Mouse (Mus musculus) heart, adult 2 months (tissue): ENCODE data around the gene Resf1. TPM values are rescaled to one million over a fixed set of nuclear protein-coding genes. Genes with fewer than 3 reads are reported as not detected.

Experiments used
- DNase-seq, 2 experiments: peaks; one replicate each; pipeline ENCODE4 v3.0.0; 2021
- H3K27ac ChIP-seq: fragments of 200-600 bp; 2 replicates; pipeline ENCODE4 v1.8.1; 2022
- H3K27me3 ChIP-seq: fragments of 200-500 bp; 2 replicates; pipeline ENCODE4 v1.6.1; 2012; ENCODE audit warnings: mild to moderate bottlenecking, low read length, inconsistent platforms, mixed read lengths; ENCODE audit not compliant: control insufficient read depth, insufficient read depth
- H3K36me3 ChIP-seq: fragments of 200-500 bp; 2 replicates; pipeline ENCODE4 v1.6.1; 2012; ENCODE audit warnings: low read length, inconsistent platforms; ENCODE audit not compliant: control insufficient read depth, insufficient read depth
- H3K4me1 ChIP-seq: fragments of 200-500 bp; 2 replicates; pipeline ENCODE4 v1.6.1; 2011; ENCODE audit warnings: low read length; ENCODE audit not compliant: control insufficient read depth, insufficient read depth
- H3K4me3 ChIP-seq: fragments of 200-600 bp; 2 replicates; pipeline ENCODE4 v1.8.1; 2022
- H3K79me2 ChIP-seq: fragments of 200-500 bp; replicated peaks from 2 replicates; pipeline ENCODE4 v1.6.1; 2012; ENCODE audit warnings: mild to moderate bottlenecking, inconsistent platforms, low read length, moderate library complexity, mixed read lengths; ENCODE audit not compliant: control insufficient read depth, insufficient read depth
- H3K9ac ChIP-seq: fragments of 200-500 bp; 2 replicates; pipeline ENCODE4 v1.6.1; 2012; ENCODE audit warnings: low read depth, mild to moderate bottlenecking, control low read depth, inconsistent platforms, low read length, mixed read lengths
- CTCF ChIP-seq: fragments of 200-600 bp; IDR thresholded peaks from 2 replicates; pipeline ENCODE4 v1.8.1; 2022; ENCODE audit warnings: antibody characterized with exemption, mild to moderate bottlenecking, moderate library complexity
- EP300 ChIP-seq: fragments of 200-500 bp; IDR thresholded peaks from 2 replicates; pipeline ENCODE4 v1.6.1; 2011; ENCODE audit warnings: low read depth, low read length, control low read depth; ENCODE audit not compliant: insufficient read depth
- POLR2A ChIP-seq: fragments of 200-500 bp; IDR thresholded peaks from 2 replicates; pipeline ENCODE4 v1.6.1; 2011; ENCODE audit warnings: mild to moderate bottlenecking, low read depth, low read length, control low read depth; ENCODE audit not compliant: insufficient read depth
- WGBS: fragments of 180-500 bp; shearing (Covaris S2); methylation state at CpG from one replicate; pipeline ENCODE4 v1.1.7; 2018; 5-methylcytosine and 5-hydroxymethylcytosine counted together
- intact Hi-C: fragments of 180-260 bp; cut with DNase I; formaldehyde crosslinking; loops from one replicate; pipeline ENCODE4 v1.15.1; 2025
- long read RNA-seq: library from polyadenylated mRNA; stranded (forward); transcript quantifications from one replicate; pipeline ENCODE4 v2.0.0, GENCODE M21; 2021
- polyA plus RNA-seq: library from polyadenylated mRNA; depleted of rRNA; stranded (reverse); fragments of >200 nt; gene quantifications from 2 replicates; pipeline ENCODE4 v1.2.3, GENCODE M21; 2012; rRNA removed
- total RNA-seq, 2 experiments: library from RNA; stranded (reverse); gene quantifications; 2 replicates each; pipeline ENCODE4 v1.2.3; 2021

The Resf1 gene
- total RNA-seq (10 to 100 TPM; 30.8 to 31.1 TPM), polyA plus RNA-seq (8.0 and 11.3 TPM in 2 replicates)
- long read RNA-seq, partial matches to known transcripts = 0 of 1 reads
- long read RNA-seq, other reads (novel, unspliced or antisense) = 1 of 1 reads

GRCm38 (mm10) chr6:149308956-149309932 is at the start of gene Resf1:
Gene Resf1, plus strand, starts transcription at chr6:149309414.
- intact Hi-C loops = loop anchor here (1.0 kb wide), 1 partner anchor 121 kb away; the partner anchor contains the start of gene Amn1

GRCm38 (mm10) chr6:149260801-149261239 is 48.4 kb upstream of the Resf1 start:
- H3K36me3 ChIP-seq = no peaks in the 10 kb centered on the region
- 50% methylated on average over 3 of the region's 3 CpGs for WGBS
- H3K9ac ChIP-seq = no peak overlapping the region
- H3K27ac ChIP-seq = no peak overlapping the region
- no peaks in the 10 kb centered on the region for H3K27me3 ChIP-seq
- intact Hi-C loops = no loop called here
- no peak overlapping the region for H3K4me3 ChIP-seq
- no peaks in the 10 kb centered on the region for H3K4me1 ChIP-seq
- no peak for TF ChIP-seq CTCF
- no peak for TF ChIP-seq POLR2A
- no peak for TF ChIP-seq EP300
- no peaks in the 10 kb centered on the region for H3K79me2 ChIP-seq
- DNase-seq = no peak

More at GRCm38 (mm10) chr6:149308956-149309932, at the start of gene Resf1:
- 2% methylated on average over 61 of the region's 61 CpGs for WGBS
- H3K79me2 ChIP-seq = no peaks in the 10 kb centered on the region
- H3K36me3 ChIP-seq = peaks cover 30% of the 10 kb centered on the region
- no peak for TF ChIP-seq EP300
- TF ChIP-seq CTCF = peak; percentile 31
- peak; percentile 82 for TF ChIP-seq POLR2A
- DNase-seq = peak; percentile 94 to 95
- H3K4me1 ChIP-seq = peaks cover 4% of the 10 kb centered on the region; the same call in 1 of the 2 replicates
- peak within 1 kb of the TSS; percentile 92 for H3K27ac ChIP-seq
- H3K9ac ChIP-seq = peak within 1 kb of the TSS; percentile 94
- no peaks in the 10 kb centered on the region for H3K27me3 ChIP-seq
- peak within 1 kb of the TSS; percentile 92 for H3K4me3 ChIP-seq

- DNase-seq = no peak
- TF ChIP-seq POLR2A (no peak), EP300 (no peak), CTCF (no peak)
- no peak overlapping the region for H3K27ac ChIP-seq
- H3K27me3 ChIP-seq = no peaks in the 10 kb centered on the region
- H3K36me3 ChIP-seq = no peaks in the 10 kb centered on the region
- no peak overlapping the region for H3K9ac ChIP-seq
- intact Hi-C loops = no loop called here
- H3K79me2 ChIP-seq = no peaks in the 10 kb centered on the region
- H3K4me3 ChIP-seq = no peak overlapping the region
- no peaks in the 10 kb centered on the region for H3K4me1 ChIP-seq
Measured at GRCm38 (mm10) chr6:149267951-149268350, 41.3 kb upstream of the Resf1 start.

GRCm38 (mm10) chr6:149278248-149278731 is 30.9 kb upstream of the Resf1 start:
- WGBS = 43% methylated on average over 2 of the region's 2 CpGs
- intact Hi-C loops = no loop called here
- H3K4me1 ChIP-seq = no peaks in the 10 kb centered on the region
- TF ChIP-seq EP300 (no peak), POLR2A (no peak), CTCF (no peak)
- no peak for DNase-seq
- no peak overlapping the region for H3K9ac ChIP-seq
- no peak overlapping the region for H3K4me3 ChIP-seq
- H3K79me2 ChIP-seq = no peaks in the 10 kb centered on the region
- no peaks in the 10 kb centered on the region for H3K27me3 ChIP-seq
- no peak overlapping the region for H3K27ac ChIP-seq
- H3K36me3 ChIP-seq = no peaks in the 10 kb centered on the region

- no peak for TF ChIP-seq CTCF
- TF ChIP-seq POLR2A = no peak
- no peak for TF ChIP-seq EP300
- H3K27ac ChIP-seq = no peak overlapping the region
- H3K27me3 ChIP-seq = no peaks in the 10 kb centered on the region
- no peaks in the 10 kb centered on the region for H3K4me1 ChIP-seq
- no peak overlapping the region for H3K4me3 ChIP-seq
- no peak overlapping the region for H3K9ac ChIP-seq
- no peak for DNase-seq
- intact Hi-C loops = no loop called here
- H3K36me3 ChIP-seq = no peaks in the 10 kb centered on the region
- H3K79me2 ChIP-seq = no peaks in the 10 kb centered on the region
- 74% methylated on average over 1 of the region's 1 CpGs for whole genome bisulfite sequencing
Measured at GRCm38 (mm10) chr6:149278866-149279265, 30.3 kb upstream of the Resf1 start.
